Mouse (Mus musculus): ENCODE results near the gene Galnt14. TPM values are rescaled to one million over a fixed set of nuclear protein-coding genes. Genes with fewer than 3 reads are reported as not detected.

Gene Galnt14
- 0.08 and 0.30 TPM in 2 replicates for polyA plus RNA-seq (2015; fragmentation: Nextera tagmentation; extraction: Ambion mirVana)

GRCm38 (mm10) chr17:73710042-73710911, at the start of gene Galnt14:
Gene Galnt14 (minus strand): TSS chr17:73710453.
- H3K27me3 ChIP-seq (replicated peaks; ENCODE audit: control insufficient read depth, insufficient read depth, low read length): peaks cover 42% of the 10 kb centered on the region
- no peaks in the 10 kb centered on the region for H3K36me3 ChIP-seq (ENCODE audit: control insufficient read depth, insufficient read depth)
- peak; percentile 38; the same call in 1 of the 2 replicates for ATAC-seq
- WGBS: 1% methylated on average over 74 of the region's 75 CpGs
- peak; percentile 75 for TF ChIP-seq CTCF (IDR thresholded peaks at IDR 0.05; ENCODE audit: low read depth)
- peak within 1 kb of the TSS; percentile 85 for H3K4me2 ChIP-seq (replicated peaks; ENCODE audit: low read depth)
- H3K4me1 ChIP-seq (replicated peaks; ENCODE audit: control insufficient read depth, insufficient read depth, low read length): no peaks in the 10 kb centered on the region
- H3K9ac ChIP-seq (ENCODE audit: low read depth, low read length): peak within 1 kb of the TSS; percentile 17; the same call in 1 of the 2 replicates
- H3K4me3 ChIP-seq (ENCODE audit: low read depth, low read length): peak within 1 kb of the TSS; percentile 47
- no peak within 1 kb of the TSS for H3K27ac ChIP-seq (ENCODE audit: low read depth, low read length)
- no peaks in the 10 kb centered on the region for H3K9me3 ChIP-seq (ENCODE audit: control insufficient read depth)

DNA sequence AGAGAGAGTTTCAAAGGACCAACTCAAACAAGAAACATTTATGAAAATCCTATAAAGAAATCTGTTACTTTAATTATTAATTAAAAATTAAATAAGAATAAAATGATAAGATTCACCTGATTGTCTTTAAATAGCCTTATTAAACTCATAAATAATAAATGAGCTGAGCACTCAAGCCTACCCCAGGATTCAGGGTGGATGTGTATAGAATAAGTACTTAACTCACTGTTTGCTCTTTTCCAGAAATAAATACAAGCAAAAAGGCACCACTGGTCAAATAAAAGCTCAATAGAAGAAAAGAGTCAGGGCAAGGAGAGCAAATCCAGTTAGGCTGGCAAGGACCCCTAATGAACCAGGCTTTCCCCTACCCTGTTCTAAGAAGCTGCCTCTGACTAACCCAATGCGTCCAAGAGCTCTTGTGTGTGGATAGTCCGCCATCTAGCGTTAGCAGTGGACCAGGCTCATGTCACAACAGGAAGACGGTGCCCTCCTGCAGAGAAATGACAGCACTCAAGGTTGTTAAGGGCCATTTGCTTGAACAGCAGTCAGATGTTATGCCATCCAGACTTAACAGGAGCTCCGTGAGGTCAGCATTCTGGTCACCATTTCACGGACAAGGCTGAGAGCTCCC, 33.5 kb upstream of the Galnt14 start:
- TF ChIP-seq CTCF (IDR thresholded peaks at IDR 0.05; ENCODE audit: low read depth): peak; percentile 95
- Histone ChIP-seq H3K4me3 (ENCODE audit: low read depth, low read length) (no peak overlapping the region), H3K27ac (ENCODE audit: low read depth, low read length) (no peak overlapping the region), H3K4me2 (replicated peaks; ENCODE audit: low read depth) (no peak overlapping the region), H3K9ac (ENCODE audit: low read depth, low read length) (no peak overlapping the region), H3K4me1 (replicated peaks; ENCODE audit: control insufficient read depth, insufficient read depth, low read length) (no peaks in the 10 kb centered on the region), H3K36me3 (ENCODE audit: control insufficient read depth, insufficient read depth) (no peaks in the 10 kb centered on the region), H3K9me3 (ENCODE audit: control insufficient read depth) (no peaks in the 10 kb centered on the region), H3K27me3 (replicated peaks; ENCODE audit: control insufficient read depth, insufficient read depth, low read length) (no peaks in the 10 kb centered on the region)
- WGBS: 8% methylated on average over 6 of the region's 6 CpGs
- no peak for ATAC-seq

GRCm38 (mm10) chr17:73723885-73724682, 13.8 kb upstream of the Galnt14 start:
- no peak for ATAC-seq
- peak; percentile 74 for TF ChIP-seq CTCF (IDR thresholded peaks at IDR 0.05; ENCODE audit: low read depth)
- 58% methylated on average over 8 of the region's 8 CpGs for WGBS
- Histone ChIP-seq H3K9me3 (ENCODE audit: control insufficient read depth) (no peaks in the 10 kb centered on the region), H3K36me3 (ENCODE audit: control insufficient read depth, insufficient read depth) (no peaks in the 10 kb centered on the region), H3K27ac (ENCODE audit: low read depth, low read length) (no peak overlapping the region), H3K4me3 (ENCODE audit: low read depth, low read length) (no peak overlapping the region), H3K9ac (ENCODE audit: low read depth, low read length) (no peak overlapping the region), H3K4me2 (replicated peaks; ENCODE audit: low read depth) (no peak overlapping the region), H3K4me1 (replicated peaks; ENCODE audit: control insufficient read depth, insufficient read depth, low read length) (no peaks in the 10 kb centered on the region), H3K27me3 (replicated peaks; ENCODE audit: control insufficient read depth, insufficient read depth, low read length) (no peaks in the 10 kb centered on the region)

DNA sequence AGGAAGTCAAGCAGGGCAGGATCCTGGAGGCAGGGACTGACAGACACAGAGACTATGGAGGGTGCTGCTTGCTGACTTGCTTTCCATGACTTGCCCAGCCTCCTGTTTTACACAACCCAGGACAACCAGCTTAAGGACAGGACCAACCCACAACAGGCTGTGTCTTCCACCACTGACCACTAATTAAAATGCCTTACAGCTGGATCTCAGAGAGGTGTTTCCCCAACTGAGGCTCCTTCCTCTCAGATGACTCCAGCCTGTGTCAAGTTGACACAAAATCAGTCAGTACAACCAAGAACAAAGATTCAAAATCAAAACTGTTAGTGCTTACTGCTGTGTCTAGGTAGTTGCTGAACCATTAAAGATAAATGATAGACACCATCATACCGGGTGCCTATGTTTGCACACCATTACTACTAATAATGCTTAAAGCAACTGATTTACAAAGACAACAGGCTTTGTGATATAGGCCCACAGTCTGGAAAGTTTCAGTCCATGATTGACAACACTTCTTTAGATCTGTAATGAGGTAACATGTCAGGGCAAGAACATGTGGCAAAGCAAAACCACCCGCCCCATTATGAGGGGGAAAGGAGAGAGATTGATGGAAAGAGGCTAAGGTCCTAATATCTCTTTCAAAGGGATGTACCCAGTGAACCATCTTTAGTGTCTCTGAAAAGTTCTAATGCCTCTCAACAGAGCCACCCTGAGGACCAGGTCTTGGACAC, 8.9 kb upstream of the Galnt14 start:
- Histone ChIP-seq H3K4me2 (replicated peaks; ENCODE audit: low read depth) (no peak overlapping the region), H3K4me3 (ENCODE audit: low read depth, low read length) (no peak overlapping the region), H3K27ac (ENCODE audit: low read depth, low read length) (no peak overlapping the region), H3K27me3 (replicated peaks; ENCODE audit: control insufficient read depth, insufficient read depth, low read length) (peaks cover 8% of the 10 kb centered on the region; the same call in 1 of the 2 replicates), H3K9me3 (ENCODE audit: control insufficient read depth) (no peaks in the 10 kb centered on the region), H3K36me3 (ENCODE audit: control insufficient read depth, insufficient read depth) (no peaks in the 10 kb centered on the region), H3K9ac (ENCODE audit: low read depth, low read length) (no peak overlapping the region), H3K4me1 (replicated peaks; ENCODE audit: control insufficient read depth, insufficient read depth, low read length) (no peaks in the 10 kb centered on the region)
- ATAC-seq: no peak
- 81% methylated on average over 2 of the region's 2 CpGs for WGBS
- TF ChIP-seq CTCF (IDR thresholded peaks at IDR 0.05; ENCODE audit: low read depth): no peak

GRCm38 (mm10) chr17:73716684-73717083, 6.4 kb upstream of the Galnt14 start:
- H3K27me3 ChIP-seq (replicated peaks; ENCODE audit: control insufficient read depth, insufficient read depth, low read length): peaks cover 11% of the 10 kb centered on the region; the same call in 1 of the 2 replicates
- no peaks in the 10 kb centered on the region for H3K4me1 ChIP-seq (replicated peaks; ENCODE audit: control insufficient read depth, insufficient read depth, low read length)
- ATAC-seq: no peak
- H3K36me3 ChIP-seq (ENCODE audit: control insufficient read depth, insufficient read depth): no peaks in the 10 kb centered on the region
- 70% methylated on average over 3 of the region's 3 CpGs for WGBS
- no peak for TF ChIP-seq CTCF (IDR thresholded peaks at IDR 0.05; ENCODE audit: low read depth)
- no peak overlapping the region for H3K27ac ChIP-seq (ENCODE audit: low read depth, low read length)
- H3K9me3 ChIP-seq (ENCODE audit: control insufficient read depth): no peaks in the 10 kb centered on the region
- H3K9ac ChIP-seq (ENCODE audit: low read depth, low read length): no peak overlapping the region
- H3K4me3 ChIP-seq (ENCODE audit: low read depth, low read length): no peak overlapping the region
- no peak overlapping the region for H3K4me2 ChIP-seq (replicated peaks; ENCODE audit: low read depth)

Measured in intestine, postnatal 0 days (tissue).